In the genomic region with DNA sequence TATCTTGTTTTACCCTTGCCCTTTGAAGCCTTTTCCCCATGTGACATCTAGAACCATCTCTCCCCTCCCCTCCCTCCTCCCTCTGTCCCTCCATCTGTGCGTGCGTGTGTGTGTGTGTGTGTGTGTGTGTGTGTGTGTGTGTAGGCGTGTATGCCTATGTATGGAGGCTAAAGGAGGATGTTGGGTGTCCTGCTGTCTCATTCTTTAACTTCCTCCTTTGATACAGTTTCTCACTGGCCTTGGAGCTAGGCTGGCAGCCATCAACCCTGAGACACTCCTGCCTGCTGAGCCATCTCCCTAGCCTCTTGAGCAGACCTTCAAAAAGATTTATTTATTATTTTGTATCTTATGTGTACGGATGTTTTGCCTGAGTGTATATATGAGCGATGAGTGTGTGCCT, we compare ENCODE assay signal across 21 mouse cellular contexts. TPM values are rescaled to one million over a fixed set of nuclear protein-coding genes. Genes with fewer than 3 reads are reported as not detected.
A peak's percentile ranks its signal among the peaks of the same experiment; 100 is the strongest.
DNase-seq lines count a peak whose midpoint lies in the region; ATAC-seq and TF ChIP-seq lines count a peak whose summit lies in the region.
"Had no signal": no experiment of that assay in that cellular context is flagged by ENCODE, and none has a peak within 500 bp of the region (broad histone marks: within the 10 kb centered on the region; RNA-seq: fewer than 3 reads in every experiment).

No protein-coding gene starts in this region.

- in situ Hi-C loops in CH12.LX (cut with MboI; ENCODE audit: low pct_ligation_motif_present, low pct_unique_long_range_greater_than_20kb, low sequenced_read_pairs): no loop called here

- dilution Hi-C loops in CH12.LX (cut with MboI; ENCODE audit: extremely low pct_ligation_motif_present, extremely low pct_unique_long_range_greater_than_20kb, low sequenced_read_pairs): no loop called here

- H3K27me3 ChIP-seq in liver, embryonic 11.5 days (replicated peaks; ENCODE audit: control insufficient read depth, insufficient read depth, low read length): no peaks in the 10 kb centered on the region
- H3K27me3 ChIP-seq in CH12.LX (replicated peaks): no peaks in the 10 kb centered on the region
- no peaks in the 10 kb centered on the region for H3K27me3 ChIP-seq in splenic B cell, adult 2 months (ENCODE audit: control insufficient read depth, insufficient read depth, low read length, poor library complexity, severe bottlenecking)
- H3K27me3 ChIP-seq: embryonic facial prominence, embryonic 15.5 days; limb, embryonic 13.5 days had no signal

- TF ChIP-seq CTCF in CH12.LX (conservative IDR thresholded peaks at IDR 0.05 in 1 of 2, IDR thresholded peaks at IDR 0.05 in 1 of 2; ENCODE audit: low read depth in 2 of 2, low read length in 2 of 2): no peak

- no peak overlapping the region for H3K4me2 ChIP-seq in liver, embryonic 11.5 days
- no peak overlapping the region for H3K4me2 ChIP-seq in CH12.LX (ENCODE audit: insufficient read depth, low read depth, poor library complexity, severe bottlenecking)
- H3K4me2 ChIP-seq: embryonic facial prominence, embryonic 15.5 days; heart, embryonic 11.5 days; hindbrain, embryonic 14.5 days; limb, embryonic 13.5 days had no signal

- no peak overlapping the region for H3K4me3 ChIP-seq in liver, embryonic 11.5 days (ENCODE audit: low read depth, low read length)
- H3K4me3 ChIP-seq in CH12.LX (replicated peaks in 1 of 3; ENCODE audit: low read depth in 2 of 3, low read length in 2 of 3, poor library complexity in 1 of 3): no peak overlapping the region
- H3K4me3 ChIP-seq: embryonic facial prominence, embryonic 15.5 days; limb, embryonic 13.5 days had no signal

- TF ChIP-seq EP300 in CH12.LX (IDR thresholded peaks at IDR 0.05; ENCODE audit: low read length): no peak

- no peak overlapping the region for H3K9ac ChIP-seq in liver, embryonic 11.5 days (ENCODE audit: low read depth, low read length)
- no peak overlapping the region for H3K9ac ChIP-seq in CH12.LX (ENCODE audit: insufficient read depth, low read depth)
- H3K9ac ChIP-seq: embryonic facial prominence, embryonic 15.5 days; hindbrain, embryonic 14.5 days; limb, embryonic 13.5 days had no signal

- 73% methylated on average over 5 of the region's 5 CpGs for WGBS in liver, embryonic 11.5 days

- TF ChIP-seq POLR2A in CH12.LX (IDR thresholded peaks at IDR 0.05; ENCODE audit: low read depth, low read length): no peak

- H3K9me3 ChIP-seq in liver, embryonic 11.5 days (ENCODE audit: control insufficient read depth, low read length): no peaks in the 10 kb centered on the region
- H3K9me3 ChIP-seq in CH12.LX (replicated peaks; ENCODE audit: low read length): no peaks in the 10 kb centered on the region
- H3K9me3 ChIP-seq: embryonic facial prominence, embryonic 15.5 days; limb, embryonic 13.5 days had no signal

- no peak for ATAC-seq in liver, embryonic 11.5 days (replicated peaks; ENCODE audit: low FRiP score)
- ATAC-seq in common myeloid progenitor, adult 5-6 weeks (replicated peaks; ENCODE audit: low read depth, poor library complexity, severe bottlenecking): peak; percentile 92
- ATAC-seq: intestine, postnatal 0 days had no signal

- TF ChIP-seq RAD21 in CH12.LX (IDR thresholded peaks at IDR 0.05; ENCODE audit: low read depth, low read length): no peak

- peak; percentile 9 for DNase-seq in liver
- DNase-seq in liver, embryonic 11.5 days (ENCODE audit: low spot score): no peak
- DNase-seq in CH12.LX (ENCODE audit: extremely low read depth): peak; percentile 6
- peak; percentile 64 for DNase-seq in splenic B cell, adult 2 months (ENCODE audit: low read depth, low spot score)
- no peak for DNase-seq in embryo, embryonic 9.5 days (ENCODE audit: extremely low spot score)
- no peak for DNase-seq in cerebellum, adult 9-10 months
- DNase-seq: adrenal gland, postnatal 10 days; cerebellum, adult 9-11 months; gastrocnemius, postnatal 14 days; heart, postnatal 14 days; lung, adult 18-20 months; midbrain, embryonic 14.5 days; spleen, adult 18-20 months; thymus, postnatal 36 days had no signal

- no peaks in the 10 kb centered on the region for H3K4me1 ChIP-seq in liver, embryonic 11.5 days (replicated peaks; ENCODE audit: control insufficient read depth, insufficient read depth, low read length)
- peaks cover 4 to 20% of the 10 kb centered on the region in 2 experiments for H3K4me1 ChIP-seq in CH12.LX (ENCODE audit: control insufficient read depth in 1 of 2, insufficient read depth in 2 of 2)
- H3K4me1 ChIP-seq: embryonic facial prominence, embryonic 15.5 days; limb, embryonic 13.5 days had no signal

- no peaks in the 10 kb centered on the region for H3K79me2 ChIP-seq in CH12.LX (replicated peaks; ENCODE audit: control insufficient read depth, extremely low read depth, insufficient read depth, poor library complexity, severe bottlenecking)

- no peak overlapping the region for H3K27ac ChIP-seq in liver, embryonic 11.5 days (ENCODE audit: low read depth, low read length)
- no peak overlapping the region for H3K27ac ChIP-seq in CH12.LX (ENCODE audit: insufficient read depth, low read depth)
- H3K27ac ChIP-seq: embryonic facial prominence, embryonic 15.5 days; hindbrain, embryonic 14.5 days; limb, embryonic 13.5 days; stomach, postnatal 0 days had no signal

- no peaks in the 10 kb centered on the region for H3K36me3 ChIP-seq in liver, embryonic 11.5 days (ENCODE audit: control insufficient read depth, insufficient read depth, low read length)
- H3K36me3 ChIP-seq in CH12.LX (replicated peaks in 1 of 2; ENCODE audit: control insufficient read depth in 1 of 2, insufficient read depth in 1 of 2, low read length in 1 of 2): peaks cover 3 to 51% of the 10 kb centered on the region in 2 experiments
- no peaks in the 10 kb centered on the region for H3K36me3 ChIP-seq in splenic B cell, adult 2 months (ENCODE audit: control insufficient read depth, insufficient read depth, low read length, poor library complexity, severe bottlenecking)
- H3K36me3 ChIP-seq: embryonic facial prominence, embryonic 15.5 days; limb, embryonic 13.5 days had no signal

TF ChIP-seq in CH12.LX, 34 proteins besides CTCF, POLR2A, EP300 and RAD21:
- no peak for TF ChIP-seq ELF1 (IDR thresholded peaks at IDR 0.05; ENCODE audit: low read depth, low read length)
- no peak for TF ChIP-seq HCFC1 (IDR thresholded peaks at IDR 0.05; ENCODE audit: low read depth, low read length)
- no peak for TF ChIP-seq USF2 (conservative IDR thresholded peaks at IDR 0.05; ENCODE audit: low read depth, low read length)
- TF ChIP-seq SIN3A (IDR thresholded peaks at IDR 0.05; ENCODE audit: low read length): no peak
- TF ChIP-seq ETS1 (conservative IDR thresholded peaks at IDR 0.05; ENCODE audit: low read depth, low read length): no peak
- TF ChIP-seq ZNF384 (IDR thresholded peaks at IDR 0.05; ENCODE audit: low read depth, low read length): no peak
- no peak for TF ChIP-seq MEF2A (IDR thresholded peaks at IDR 0.05; ENCODE audit: borderline replicate concordance, low read depth, low read length)
- TF ChIP-seq BHLHE40 (IDR thresholded peaks at IDR 0.05; ENCODE audit: low read depth, low read length): no peak
- TF ChIP-seq ZC3H11A (IDR thresholded peaks at IDR 0.05; ENCODE audit: low read depth, low read length): no peak
- TF ChIP-seq NELFE (IDR thresholded peaks at IDR 0.05; ENCODE audit: low read depth, low read length): no peak
- no peak for TF ChIP-seq MXI1 (IDR thresholded peaks at IDR 0.05; ENCODE audit: low read depth, low read length)
- no peak for TF ChIP-seq KAT2A (IDR thresholded peaks at IDR 0.05; ENCODE audit: insufficient replicate concordance, low read length)
- no peak for TF ChIP-seq PAX5 (IDR thresholded peaks at IDR 0.05; ENCODE audit: low read length)
- TF ChIP-seq E2F4 (IDR thresholded peaks at IDR 0.05; ENCODE audit: insufficient replicate concordance, low read depth, low read length): no peak
- TF ChIP-seq GABPA (IDR thresholded peaks at IDR 0.05; ENCODE audit: insufficient replicate concordance, low read depth, low read length): no peak
TF ChIP-seq in CH12.LX: peak in this region for 0.

RNA-seq across cellular contexts. Expression of a gene that starts 23.8 kb away (rescaled TPM):
- 7.7 and 8.3 TPM in 2 replicates for polyA plus RNA-seq in liver, embryonic 11.5 days (2014; fragmentation: Nextera tagmentation; extraction: Ambion mirVana)
- 7.7 and 8.5 TPM in 2 replicates for total RNA-seq in CH12.LX (2012; rRNA removed)
- total RNA-seq in CH12.LX (2014; rRNA removed): 8.6 and 9.6 TPM in 2 replicates
- polyA plus RNA-seq in CH12.LX (2012; ENCODE audit: insufficient read length, low read depth): 5.9 and 6.5 TPM in 2 replicates
- 10.8 and 12.8 TPM in 2 replicates for total RNA-seq in common myeloid progenitor, adult 5-6 weeks (2017)

RNA-seq across cellular contexts. Expression of a gene that starts 24.8 kb away (rescaled TPM):
- 16.2 and 18.0 TPM in 2 replicates for polyA plus RNA-seq in liver, embryonic 11.5 days (2014; fragmentation: Nextera tagmentation; extraction: Ambion mirVana)
- total RNA-seq in CH12.LX (2012; rRNA removed) (16.1 and 19.1 TPM in 2 replicates), CH12.LX (2014; rRNA removed) (10.1 and 10.4 TPM in 2 replicates)
- 24.8 and 27.8 TPM in 2 replicates for polyA plus RNA-seq in CH12.LX (2012; ENCODE audit: insufficient read length, low read depth)
- total RNA-seq in common myeloid progenitor, adult 5-6 weeks (2017): 6.5 and 16.3 TPM in 2 replicates

Comparison
In these comparisons a context has a peak if more than half of its experiments do, and no peak if none do; other contexts are left out.
1. DNase-seq: peak in liver (single experiment), CH12.LX (single experiment) and splenic B cell, adult 2 months (single experiment); none in liver, embryonic 11.5 days (single experiment), embryo, embryonic 9.5 days (single experiment) and cerebellum, adult 9-10 months (single experiment).